Mouse (Mus musculus): ENCODE measurements around the gene Lrrc10b. TPM values are rescaled to one million over a fixed set of nuclear protein-coding genes. Genes with fewer than 3 reads are reported as not detected.

Lrrc10b gene
- polyA plus RNA-seq (2012; ENCODE audit: insufficient read depth, insufficient read length, missing spikeins), result not detected in 2 replicates

DNA sequence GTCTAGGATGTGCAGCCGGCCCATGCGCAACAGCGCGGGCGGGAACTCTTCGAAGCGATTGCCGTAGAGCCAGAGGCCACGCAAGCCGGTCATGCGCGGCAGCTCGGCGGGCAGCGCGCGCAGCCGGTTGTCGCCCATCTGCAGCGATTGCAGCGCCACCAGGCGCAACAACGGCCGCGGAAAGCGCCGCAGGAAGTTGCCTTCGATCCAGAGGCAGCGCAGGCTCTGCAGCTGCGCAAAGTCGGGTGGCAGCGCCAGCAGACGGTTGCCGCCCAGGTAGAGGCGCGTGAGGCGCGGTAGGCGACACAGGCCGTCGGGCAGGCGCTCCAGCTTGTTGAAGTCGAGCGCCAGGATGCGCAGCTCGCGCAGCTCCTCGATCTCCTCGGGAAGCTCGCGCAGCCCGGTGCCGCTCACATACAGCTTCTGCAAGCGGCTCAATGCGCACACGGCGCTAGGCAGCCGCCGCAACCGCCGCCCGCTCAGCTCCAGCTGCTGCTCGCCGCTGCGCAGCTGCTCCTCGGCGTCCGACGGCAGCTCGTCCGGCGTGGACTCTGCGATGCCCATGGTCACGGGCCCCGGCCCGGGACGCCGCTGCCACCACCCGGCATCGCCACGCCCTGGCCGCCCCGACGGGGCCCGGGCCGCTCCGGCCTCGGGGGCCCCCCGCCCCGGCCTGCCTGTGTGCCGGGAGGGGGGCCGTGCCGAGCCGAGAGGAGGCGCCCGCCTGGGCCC, at the start of gene Lrrc10b:
Lrrc10b (minus strand) TSS at position 722 of the 732 bp plus-strand sequence.
- H3K4me1 ChIP-seq (ENCODE audit: control insufficient read depth, insufficient read depth, low read length), result peaks cover 12% of the 10 kb centered on the region
- TF ChIP-seq CTCF (IDR thresholded peaks at IDR 0.05; ENCODE audit: low read depth, low read length) (no peak), POLR2A (IDR thresholded peaks at IDR 0.05; ENCODE audit: borderline replicate concordance, low read depth, low read length) (no peak)
- H3K4me3 ChIP-seq (ENCODE audit: insufficient read depth, low read length), result peak within 1 kb of the TSS; percentile 52
- H3K27ac ChIP-seq (ENCODE audit: insufficient read depth, low read depth, low read length), result no peak within 1 kb of the TSS

DNA sequence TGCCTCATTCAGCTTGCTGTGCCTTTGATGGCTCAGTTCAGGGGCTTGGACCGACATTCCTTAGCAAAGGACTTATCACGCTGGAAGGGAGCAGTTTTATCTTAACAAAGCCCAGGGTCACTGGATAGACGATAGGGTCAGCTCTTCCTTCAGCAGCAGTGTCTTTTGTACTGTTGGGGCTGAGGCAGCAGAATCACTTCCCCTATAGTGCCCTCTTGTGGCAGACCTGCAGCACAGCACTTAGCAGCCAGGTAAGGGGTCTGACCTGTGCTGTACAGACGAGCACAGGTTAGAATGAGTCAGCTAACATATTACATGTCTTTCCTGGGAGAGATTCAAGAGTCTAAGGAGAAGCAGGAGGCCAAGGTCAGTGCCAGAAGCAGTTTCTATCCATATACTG, 45.3 kb upstream of the Lrrc10b start:
- Histone ChIP-seq H3K4me1 (ENCODE audit: control insufficient read depth, insufficient read depth, low read length) (peaks cover 22% of the 10 kb centered on the region), H3K4me3 (ENCODE audit: insufficient read depth, low read length) (no peak overlapping the region), H3K27ac (ENCODE audit: insufficient read depth, low read depth, low read length) (no peak overlapping the region)
- TF ChIP-seq POLR2A (IDR thresholded peaks at IDR 0.05; ENCODE audit: borderline replicate concordance, low read depth, low read length), result no peak
- peak; percentile 97 for TF ChIP-seq CTCF (IDR thresholded peaks at IDR 0.05; ENCODE audit: low read depth, low read length)

DNA sequence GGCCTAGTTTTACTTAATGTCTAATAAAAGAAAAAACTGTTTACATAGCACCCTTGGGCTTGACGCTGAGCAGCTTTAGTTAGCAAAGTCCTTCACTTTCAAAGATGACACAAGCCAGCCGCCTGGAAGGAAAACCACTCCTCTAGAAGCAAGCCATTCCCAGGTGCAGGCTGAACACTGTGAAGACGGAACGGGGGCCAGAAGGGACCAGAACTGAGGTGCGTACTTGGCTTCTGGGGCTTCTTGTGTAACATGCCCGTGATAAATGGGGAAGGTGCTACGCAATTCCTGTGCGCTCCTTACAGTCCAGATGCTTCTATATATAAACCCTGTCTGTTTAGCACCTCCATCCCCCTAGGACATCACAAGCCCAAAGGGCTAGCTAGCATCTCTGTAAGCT, 43.3 kb upstream of the Lrrc10b start:
- no peak overlapping the region for H3K27ac ChIP-seq (ENCODE audit: insufficient read depth, low read depth, low read length)
- peaks cover 41% of the 10 kb centered on the region for H3K4me1 ChIP-seq (ENCODE audit: control insufficient read depth, insufficient read depth, low read length)
- TF ChIP-seq CTCF (IDR thresholded peaks at IDR 0.05; ENCODE audit: low read depth, low read length), result no peak
- TF ChIP-seq POLR2A (IDR thresholded peaks at IDR 0.05; ENCODE audit: borderline replicate concordance, low read depth, low read length), result no peak
- no peak overlapping the region for H3K4me3 ChIP-seq (ENCODE audit: insufficient read depth, low read length)

DNA sequence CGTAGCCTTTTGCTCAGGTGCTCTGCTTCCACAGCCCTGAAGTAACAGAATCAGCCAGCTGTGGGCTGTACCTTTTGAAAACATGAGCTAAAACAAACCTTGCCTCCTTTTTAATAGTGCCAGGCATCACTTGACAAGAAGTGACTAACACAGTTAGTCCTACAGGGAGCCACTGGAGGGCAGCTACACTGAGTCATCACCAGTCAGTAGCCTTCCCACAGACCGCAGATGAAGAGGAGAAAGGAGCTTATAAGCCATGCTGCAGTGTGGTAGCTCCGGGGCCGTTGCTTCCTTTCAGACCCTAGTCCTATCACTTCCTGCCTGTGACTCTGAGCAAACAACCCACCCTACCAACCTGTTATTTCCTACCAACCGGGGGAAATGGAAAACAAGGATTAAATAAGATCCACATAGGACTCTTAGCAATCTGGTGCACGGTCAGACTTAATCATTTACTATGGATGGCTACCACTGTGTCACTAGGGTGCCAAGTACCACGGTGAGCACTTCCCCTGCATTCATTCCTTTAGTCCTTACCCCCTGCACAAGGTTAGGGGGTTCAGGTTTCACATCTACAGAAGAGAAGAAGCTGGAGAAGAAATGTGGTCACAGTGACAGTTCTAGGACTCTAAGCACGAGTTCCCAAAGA, 40.4 kb upstream of the Lrrc10b start:
- H3K27ac ChIP-seq (ENCODE audit: insufficient read depth, low read depth, low read length), result peak overlapping the region; percentile 15

DNA sequence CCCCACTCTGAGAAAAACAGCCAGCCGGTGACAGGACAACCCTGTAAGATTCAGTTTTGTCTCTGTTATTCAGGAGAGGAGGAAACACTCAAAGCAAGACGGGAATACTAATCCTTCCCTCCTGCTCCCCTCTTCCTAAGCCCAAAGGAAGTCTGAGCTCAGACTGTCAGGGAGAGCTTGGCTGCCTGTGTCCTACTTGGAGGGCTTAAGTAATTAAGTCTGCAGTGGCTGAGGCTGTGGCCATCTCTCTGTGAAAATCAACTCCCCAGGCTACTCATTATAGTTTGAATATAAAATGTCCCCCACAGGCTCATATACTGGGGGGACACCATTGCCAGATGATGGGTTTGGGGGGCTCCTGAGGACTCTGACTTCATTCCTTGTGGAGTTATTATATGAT, 39.7 kb upstream of the Lrrc10b start:
- peak overlapping the region; percentile 15; the same call in 1 of the 2 replicates for H3K27ac ChIP-seq (ENCODE audit: insufficient read depth, low read depth, low read length)
- peaks cover 33% of the 10 kb centered on the region for H3K4me1 ChIP-seq (ENCODE audit: control insufficient read depth, insufficient read depth, low read length)
- no peak overlapping the region for H3K4me3 ChIP-seq (ENCODE audit: insufficient read depth, low read length)
- TF ChIP-seq POLR2A (IDR thresholded peaks at IDR 0.05; ENCODE audit: borderline replicate concordance, low read depth, low read length) (no peak), CTCF (IDR thresholded peaks at IDR 0.05; ENCODE audit: low read depth, low read length) (no peak)

More for the DNA sequence above, 40.4 kb upstream of the Lrrc10b start:
- TF ChIP-seq POLR2A (IDR thresholded peaks at IDR 0.05; ENCODE audit: borderline replicate concordance, low read depth, low read length) (no peak), CTCF (IDR thresholded peaks at IDR 0.05; ENCODE audit: low read depth, low read length) (no peak)
- Histone ChIP-seq H3K4me1 (ENCODE audit: control insufficient read depth, insufficient read depth, low read length) (peaks cover 34% of the 10 kb centered on the region), H3K4me3 (ENCODE audit: insufficient read depth, low read length) (no peak overlapping the region)

- H3K4me3 ChIP-seq (ENCODE audit: insufficient read depth, low read length), result no peak overlapping the region
- H3K27ac ChIP-seq (ENCODE audit: insufficient read depth, low read depth, low read length), result no peak overlapping the region
- H3K4me1 ChIP-seq (ENCODE audit: control insufficient read depth, insufficient read depth, low read length), result peaks cover 33% of the 10 kb centered on the region
- TF ChIP-seq POLR2A (IDR thresholded peaks at IDR 0.05; ENCODE audit: borderline replicate concordance, low read depth, low read length) (no peak), CTCF (IDR thresholded peaks at IDR 0.05; ENCODE audit: low read depth, low read length) (no peak)
These were observed 38.4 kb upstream of the Lrrc10b start for GRCm38 (mm10) chr19:10495670-10496069.

DNA sequence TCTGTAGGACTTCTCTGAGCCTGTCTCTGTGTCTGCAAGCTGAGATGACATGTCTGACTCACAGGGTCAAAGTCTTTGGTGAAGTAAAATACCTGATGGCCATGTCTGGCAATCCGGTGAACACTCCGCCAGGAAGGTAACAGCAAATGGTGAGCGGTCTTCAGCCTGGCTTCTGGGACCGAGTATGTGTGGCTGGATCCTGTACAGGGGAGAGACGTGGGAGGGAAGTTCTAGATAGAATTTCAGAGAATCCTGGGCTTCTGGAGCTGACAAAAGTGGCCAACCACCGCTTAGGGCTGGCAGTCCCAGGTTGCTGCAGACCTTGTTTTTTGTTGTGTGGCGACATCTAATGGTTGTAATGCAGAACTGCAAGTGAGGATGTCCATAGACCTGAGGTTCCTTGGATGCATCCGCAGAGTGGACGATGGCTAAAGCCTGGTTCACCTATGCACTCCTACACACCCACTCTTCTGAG, 29.0 kb upstream of the Lrrc10b start:
- Histone ChIP-seq H3K4me1 (ENCODE audit: control insufficient read depth, insufficient read depth, low read length) (no peaks in the 10 kb centered on the region), H3K4me3 (ENCODE audit: insufficient read depth, low read length) (no peak overlapping the region), H3K27ac (ENCODE audit: insufficient read depth, low read depth, low read length) (no peak overlapping the region)
- no peak for TF ChIP-seq POLR2A (IDR thresholded peaks at IDR 0.05; ENCODE audit: borderline replicate concordance, low read depth, low read length)
- peak; percentile 88 for TF ChIP-seq CTCF (IDR thresholded peaks at IDR 0.05; ENCODE audit: low read depth, low read length)

DNA sequence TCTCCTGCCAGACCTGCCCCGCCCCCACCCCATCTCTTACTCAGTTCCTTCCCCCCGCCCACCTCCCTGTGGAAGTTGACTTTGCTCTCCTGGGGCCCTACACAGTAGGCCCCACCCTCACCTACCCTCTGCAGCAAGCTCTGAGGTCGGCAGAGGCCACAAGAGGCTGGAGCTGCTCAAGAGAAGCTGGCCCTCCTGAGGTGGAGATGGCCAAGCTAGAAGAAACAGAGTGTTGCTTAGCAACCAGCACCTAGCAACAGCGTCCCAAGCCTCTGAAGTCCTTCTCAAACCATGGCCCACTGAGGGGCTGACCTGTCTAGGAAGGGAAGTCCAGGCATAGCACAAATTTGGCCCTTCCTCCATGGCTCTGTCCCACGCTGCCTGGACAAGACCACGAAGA, 25.4 kb upstream of the Lrrc10b start, which contains the start of gene Ppp1r32:
Ppp1r32 (minus strand) TSS at position 226 of the 400 bp plus-strand sequence.
- TF ChIP-seq CTCF (IDR thresholded peaks at IDR 0.05; ENCODE audit: low read depth, low read length), result no peak
- no peak for TF ChIP-seq POLR2A (IDR thresholded peaks at IDR 0.05; ENCODE audit: borderline replicate concordance, low read depth, low read length)
- no peak within 1 kb of the TSS for H3K4me3 ChIP-seq (ENCODE audit: insufficient read depth, low read length)
- no peaks in the 10 kb centered on the region for H3K4me1 ChIP-seq (ENCODE audit: control insufficient read depth, insufficient read depth, low read length)
- no peak within 1 kb of the TSS for H3K27ac ChIP-seq (ENCODE audit: insufficient read depth, low read depth, low read length)

DNA sequence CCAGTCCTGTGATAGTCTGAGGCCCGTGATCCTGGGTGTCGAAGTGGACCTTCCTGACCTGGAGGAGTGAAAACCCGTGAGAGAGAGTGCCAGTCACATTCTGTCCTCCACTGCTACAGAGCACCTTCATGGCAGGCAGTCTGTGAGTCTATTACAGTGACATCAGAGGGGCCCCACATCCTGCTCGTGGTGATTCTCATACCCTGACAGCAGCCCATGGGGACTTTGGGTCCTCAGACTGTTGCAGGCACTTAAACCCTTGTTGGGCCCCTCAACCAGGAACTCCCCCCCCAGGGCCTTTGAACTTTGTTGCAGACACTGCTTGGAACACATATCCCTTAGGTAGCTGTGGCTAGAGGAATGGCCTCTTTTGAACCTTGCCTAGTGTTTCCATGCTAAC, 22.3 kb upstream of the Lrrc10b start:
- Histone ChIP-seq H3K4me3 (ENCODE audit: insufficient read depth, low read length) (no peak overlapping the region), H3K27ac (ENCODE audit: insufficient read depth, low read depth, low read length) (no peak overlapping the region), H3K4me1 (ENCODE audit: control insufficient read depth, insufficient read depth, low read length) (no peaks in the 10 kb centered on the region)
- no peak for TF ChIP-seq CTCF (IDR thresholded peaks at IDR 0.05; ENCODE audit: low read depth, low read length)
- no peak for TF ChIP-seq POLR2A (IDR thresholded peaks at IDR 0.05; ENCODE audit: borderline replicate concordance, low read depth, low read length)

GRCm38 (mm10) chr19:10473779-10474178, 16.5 kb upstream of the Lrrc10b start:
- H3K27ac ChIP-seq (ENCODE audit: insufficient read depth, low read depth, low read length), result no peak overlapping the region
- H3K4me3 ChIP-seq (ENCODE audit: insufficient read depth, low read length), result no peak overlapping the region
- TF ChIP-seq CTCF (IDR thresholded peaks at IDR 0.05; ENCODE audit: low read depth, low read length) (no peak), POLR2A (IDR thresholded peaks at IDR 0.05; ENCODE audit: borderline replicate concordance, low read depth, low read length) (no peak)
- H3K4me1 ChIP-seq (ENCODE audit: control insufficient read depth, insufficient read depth, low read length), result no peaks in the 10 kb centered on the region

Measured in bone marrow macrophage, adult 2 months (primary cell).